Mouse (Mus musculus) heart, embryonic 16.5 days (tissue): ENCODE results near the gene Gck. TPM values are rescaled to one million over a fixed set of nuclear protein-coding genes. Genes with fewer than 3 reads are reported as not detected.

Experiments
- ATAC-seq: fragments of 200-750 bp; cut with Nextera tagmentation; replicated peaks from 2 replicates; pipeline ENCODE4 v1.8.0; 2017; ENCODE audit warnings: moderate number of reproducible peaks; ENCODE audit not compliant: insufficient read depth, low FRiP score; ENCODE audit errors: extremely low read depth
- H3K27ac ChIP-seq: fragments of 300-500 bp; sonication (generic); 2 replicates; pipeline ENCODE4 v1.5.1; 2014; ENCODE audit warnings: mild to moderate bottlenecking, low read length, control low read depth, moderate library complexity
- H3K27me3 ChIP-seq: fragments of 300-500 bp; sonication (generic); 2 replicates; pipeline ENCODE4 v1.6.1; 2014; ENCODE audit warnings: low read length, mixed read lengths; ENCODE audit not compliant: control insufficient read depth, insufficient read depth
- H3K36me3 ChIP-seq: fragments of 300-500 bp; sonication (generic); 2 replicates; pipeline ENCODE4 v1.6.1; 2014; ENCODE audit not compliant: control insufficient read depth, insufficient read depth
- H3K4me1 ChIP-seq: fragments of 300-500 bp; sonication (generic); 2 replicates; pipeline ENCODE4 v1.6.1; 2014; ENCODE audit warnings: low read length, mixed read lengths; ENCODE audit not compliant: control insufficient read depth, insufficient read depth
- H3K4me2 ChIP-seq: fragments of 300-500 bp; sonication (generic); 2 replicates; pipeline ENCODE4 v1.6.1; 2014; ENCODE audit warnings: low read depth, mild to moderate bottlenecking, control low read depth, low read length
- H3K4me3 ChIP-seq: fragments of 300-500 bp; sonication (generic); 2 replicates; pipeline ENCODE4 v1.5.1; 2014; ENCODE audit warnings: mild to moderate bottlenecking, control low read depth, low read length
- H3K9ac ChIP-seq: fragments of 300-500 bp; sonication (generic); 2 replicates; pipeline ENCODE4 v1.6.1; 2014; ENCODE audit warnings: low read length, control low read depth
- H3K9me3 ChIP-seq: fragments of 300-500 bp; sonication (generic); replicated peaks from 2 replicates; pipeline ENCODE4 v1.6.1; 2016; ENCODE audit warnings: low read length; ENCODE audit not compliant: control insufficient read depth
- whole genome bisulfite sequencing: fragments of 180-500 bp; shearing (Covaris S2); extraction: QIAGEN DNeasy Blood & Tissue Kit; methylation state at CpG from one replicate; pipeline ENCODE4 v1.1.7; 2014; 5-methylcytosine and 5-hydroxymethylcytosine counted together
- polyA plus RNA-seq: library from polyadenylated mRNA; unstranded; fragments of >200 nt; fragmentation: Nextera tagmentation; extraction: Ambion mirVana; gene quantifications from 2 replicates; pipeline ENCODE4 v1.2.1, GENCODE M21; 2015

Gck gene
- polyA plus RNA-seq, 1 experiment from 2014 or later = 1.2 TPM

- Histone ChIP-seq H3K4me3 (no peak overlapping the region), H3K4me1 (no peaks in the 10 kb centered on the region), H3K27me3 (no peaks in the 10 kb centered on the region), H3K9ac (no peak overlapping the region), H3K4me2 (no peak overlapping the region), H3K9me3 (no peaks in the 10 kb centered on the region), H3K27ac (no peak overlapping the region), H3K36me3 (peaks cover 39% of the 10 kb centered on the region)
- no peak for ATAC-seq
- WGBS = 91% methylated on average over 16 of the region's 16 CpGs
Observed at GRCm38 (mm10) chr11:5869331-5869730, 80.5 kb downstream of the Gck start.

- Histone ChIP-seq H3K27ac (no peak overlapping the region), H3K4me3 (no peak overlapping the region), H3K9me3 (no peaks in the 10 kb centered on the region), H3K9ac (no peak overlapping the region), H3K4me1 (no peaks in the 10 kb centered on the region), H3K27me3 (no peaks in the 10 kb centered on the region; the same call in 1 of the 2 replicates), H3K4me2 (no peak overlapping the region), H3K36me3 (peaks cover 29% of the 10 kb centered on the region)
- no peak for ATAC-seq
- WGBS = 89% methylated on average over 12 of the region's 12 CpGs
Observed at GRCm38 (mm10) chr11:5868324-5868723, 81.6 kb downstream of the Gck start.

- no peak overlapping the region for H3K4me3 ChIP-seq
- H3K9me3 ChIP-seq = no peaks in the 10 kb centered on the region
- peaks cover 20% of the 10 kb centered on the region for H3K36me3 ChIP-seq
- no peak for ATAC-seq
- no peak overlapping the region for H3K9ac ChIP-seq
- no peaks in the 10 kb centered on the region; the same call in 1 of the 2 replicates for H3K27me3 ChIP-seq
- no peaks in the 10 kb centered on the region for H3K4me1 ChIP-seq
- 78% methylated on average over 2 of the region's 2 CpGs for WGBS
- no peak overlapping the region for H3K4me2 ChIP-seq
- H3K27ac ChIP-seq = no peak overlapping the region
Observed at GRCm38 (mm10) chr11:5867196-5867595, 82.7 kb downstream of the Gck start.

- Histone ChIP-seq H3K9ac (peak overlapping the region; percentile 73), H3K27ac (no peak overlapping the region), H3K4me2 (peak overlapping the region; percentile 87), H3K4me3 (peak overlapping the region; percentile 61), H3K27me3 (peaks cover 3% of the 10 kb centered on the region; the same call in 1 of the 2 replicates), H3K9me3 (peaks cover 3% of the 10 kb centered on the region; the same call in 1 of the 2 replicates), H3K36me3 (0 out of 2 replicates have a peak, but pooled peaks cover 4% of the 10 kb centered on the region), H3K4me1 (peaks cover 4% of the 10 kb centered on the region; the same call in 1 of the 2 replicates)
- ATAC-seq = no peak
- WGBS = 19% methylated on average over 15 of the region's 15 CpGs
Observed at GRCm38 (mm10) chr11:5862394-5863105, 87.3 kb downstream of the Gck start.

- peaks cover 3% of the 10 kb centered on the region; the same call in 1 of the 2 replicates for H3K27me3 ChIP-seq
- no peak within 1 kb of the TSS; the same call in 1 of the 2 replicates for H3K27ac ChIP-seq
- H3K36me3 ChIP-seq = 0 out of 2 replicates have a peak, but pooled peaks cover 4% of the 10 kb centered on the region
- H3K9ac ChIP-seq = peak within 1 kb of the TSS; percentile 73
- H3K4me1 ChIP-seq = peaks cover 4% of the 10 kb centered on the region; the same call in 1 of the 2 replicates
- H3K4me3 ChIP-seq = peak within 1 kb of the TSS; percentile 61
- peak within 1 kb of the TSS; percentile 87 for H3K4me2 ChIP-seq
- peaks cover 3% of the 10 kb centered on the region; the same call in 1 of the 2 replicates for H3K9me3 ChIP-seq
- ATAC-seq = peak; percentile 53
- 1% methylated on average over 59 of the region's 59 CpGs for WGBS
Observed at GRCm38 (mm10) chr11:5861678-5862393, 88.0 kb downstream of the Gck start, which contains the start of gene Aebp1. Aebp1 (plus strand) TSS chr11:5861947.

- no peak for ATAC-seq
- H3K9me3 ChIP-seq = peaks cover 3% of the 10 kb centered on the region; the same call in 1 of the 2 replicates
- WGBS = 59% methylated on average over 6 of the region's 6 CpGs
Observed at GRCm38 (mm10) chr11:5860639-5861038, 89.2 kb downstream of the Gck start.

GRCm38 (mm10) chr11:5859883-5860550, 89.9 kb downstream of the Gck start:
- Histone ChIP-seq H3K4me1 (peaks cover 16% of the 10 kb centered on the region), H3K9ac (no peak overlapping the region), H3K4me2 (no peak overlapping the region), H3K27ac (no peak overlapping the region), H3K27me3 (peaks cover 3% of the 10 kb centered on the region; the same call in 1 of the 2 replicates), H3K9me3 (peaks cover 3% of the 10 kb centered on the region; the same call in 1 of the 2 replicates), H3K4me3 (no peak overlapping the region), H3K36me3 (no peaks in the 10 kb centered on the region)
- ATAC-seq = no peak
- 78% methylated on average over 13 of the region's 13 CpGs for WGBS

More at GRCm38 (mm10) chr11:5860639-5861038, 89.2 kb downstream of the Gck start:
- Histone ChIP-seq H3K27me3 (peaks cover 3% of the 10 kb centered on the region; the same call in 1 of the 2 replicates), H3K4me3 (no peak overlapping the region), H3K9ac (no peak overlapping the region), H3K27ac (no peak overlapping the region), H3K4me2 (no peak overlapping the region), H3K36me3 (0 out of 2 replicates have a peak, but pooled peaks cover 4% of the 10 kb centered on the region), H3K4me1 (peaks cover 14% of the 10 kb centered on the region)

- Histone ChIP-seq H3K27ac (no peak overlapping the region), H3K4me3 (no peak overlapping the region), H3K4me2 (no peak overlapping the region), H3K9ac (no peak overlapping the region), H3K27me3 (0 out of 2 replicates have a peak, but pooled peaks cover 3% of the 10 kb centered on the region), H3K9me3 (peaks cover 3% of the 10 kb centered on the region; the same call in 1 of the 2 replicates), H3K4me1 (peaks cover 16% of the 10 kb centered on the region), H3K36me3 (no peaks in the 10 kb centered on the region)
- WGBS = 71% methylated on average over 1 of the region's 1 CpGs
- no peak for ATAC-seq
Observed at GRCm38 (mm10) chr11:5858723-5859122, 91.2 kb downstream of the Gck start.
